Mouse (Mus musculus) megakaryocyte, embryonic 14.5 days (primary cell): ENCODE measurements around the gene Brdt.

Experiments used
- FLI1 ChIP-seq: IDR thresholded peaks from 2 replicates; pipeline ENCODE4 v1.6.1; 2012; ENCODE audit warnings: low read length, inconsistent platforms, mixed read lengths
- GATA1 ChIP-seq: IDR thresholded peaks from 3 replicates; pipeline ENCODE4 v1.6.1; 2012; ENCODE audit warnings: mixed read lengths, low read length, inconsistent platforms, borderline replicate concordance

- TF ChIP-seq GATA1 = no peak
- no peak for TF ChIP-seq FLI1
Observed at GRCm38 (mm10) chr5:107303350-107303861, 27.6 kb upstream of the Brdt start.
